Mouse (Mus musculus): ENCODE results near the gene Wipf2. TPM values are rescaled to one million over a fixed set of nuclear protein-coding genes. Genes with fewer than 3 reads are reported as not detected.

Wipf2 gene
- total and polyA plus RNA-seq, 3 experiments: 2.9 to 7.1 TPM; not detected in 1

GRCm38 (mm10) chr11:98909654-98910053 is 46.2 kb downstream of the Wipf2 start (continued):
- TF ChIP-seq ZKSCAN1 (IDR thresholded peaks at IDR 0.05; ENCODE audit: low read depth, low read length): no peak
- TF ChIP-seq MYB (IDR thresholded peaks at IDR 0.05; ENCODE audit: low read depth, low read length): no peak
- TF ChIP-seq MYC (IDR thresholded peaks at IDR 0.05; ENCODE audit: low read depth, low read length): peak; percentile 52; the same call in 1 of the 2 replicates
- peak; percentile 53 for TF ChIP-seq HCFC1 (IDR thresholded peaks at IDR 0.05; ENCODE audit: low read depth, low read length)
- peak; percentile 58; the same call in 1 of the 2 replicates for TF ChIP-seq TBP (IDR thresholded peaks at IDR 0.05; ENCODE audit: low read depth, low read length)
- TF ChIP-seq ETS1 (IDR thresholded peaks at IDR 0.05; ENCODE audit: low read depth, low read length): peak; percentile 68; the same call in 1 of the 2 replicates

GRCm38 (mm10) chr11:98910415-98910814 is 47.0 kb downstream of the Wipf2 start:
- peak overlapping the region; percentile 87 for H3K9ac ChIP-seq (ENCODE audit: control insufficient read depth, low read depth, low read length, poor library complexity, severe bottlenecking)
- H3K27me3 ChIP-seq (ENCODE audit: control insufficient read depth in 1 of 2, insufficient read depth in 2 of 2, low read length in 2 of 2): no peaks in the 10 kb centered on the region
- H3K79me2 ChIP-seq (ENCODE audit: control insufficient read depth, insufficient read depth, low read length, poor library complexity): peaks cover 44% of the 10 kb centered on the region
- no peak for DNase-seq (ENCODE audit: low read depth, low spot score)
- TF ChIP-seq SIN3A (IDR thresholded peaks at IDR 0.05; ENCODE audit: low read length) (no peak), ZMIZ1 (IDR thresholded peaks at IDR 0.05; ENCODE audit: low read depth, low read length) (0 out of 2 replicates have a peak, but pooled peaks have one; percentile 5)
- H3K36me3 ChIP-seq (ENCODE audit: control insufficient read depth in 1 of 2, insufficient read depth in 2 of 2, low read length in 2 of 2): peaks cover 35 to 58% of the 10 kb centered on the region in 2 experiments
- H3K4me3 ChIP-seq (ENCODE audit: control insufficient read depth in 1 of 2, insufficient read depth in 1 of 2, low read depth in 2 of 2, low read length in 2 of 2): peak overlapping the region in 1 of 2 experiments; percentile 83; a peak in 2 of 4 replicates
- peak overlapping the region; percentile 89 for H3K27ac ChIP-seq (ENCODE audit: control insufficient read depth, low read depth, low read length)
- H3K9me3 ChIP-seq (replicated peaks; ENCODE audit: insufficient read depth, low read length): no peaks in the 10 kb centered on the region
- peaks cover 28 to 53% of the 10 kb centered on the region in 2 experiments for H3K4me1 ChIP-seq (ENCODE audit: control insufficient read depth in 1 of 2, insufficient read depth in 2 of 2, low read length in 2 of 2)

- peaks cover 39 to 56% of the 10 kb centered on the region in 2 experiments for H3K36me3 ChIP-seq (ENCODE audit: control insufficient read depth in 1 of 2, insufficient read depth in 2 of 2, low read length in 2 of 2)
- H3K79me2 ChIP-seq (ENCODE audit: control insufficient read depth, insufficient read depth, low read length, poor library complexity): peaks cover 44% of the 10 kb centered on the region
- H3K27me3 ChIP-seq (ENCODE audit: control insufficient read depth in 1 of 2, insufficient read depth in 2 of 2, low read length in 2 of 2): no peaks in the 10 kb centered on the region
- peak overlapping the region; percentile 89 for H3K27ac ChIP-seq (ENCODE audit: control insufficient read depth, low read depth, low read length)
- peaks cover 22 to 43% of the 10 kb centered on the region in 2 experiments for H3K4me1 ChIP-seq (ENCODE audit: control insufficient read depth in 1 of 2, insufficient read depth in 2 of 2, low read length in 2 of 2)
- H3K9ac ChIP-seq (ENCODE audit: control insufficient read depth, low read depth, low read length, poor library complexity, severe bottlenecking): peak overlapping the region; percentile 87
- DNase-seq (ENCODE audit: low read depth, low spot score): peak; percentile 96
- H3K4me3 ChIP-seq (ENCODE audit: control insufficient read depth in 1 of 2, insufficient read depth in 1 of 2, low read depth in 2 of 2, low read length in 2 of 2): peak overlapping the region; percentile 10 to 39
- H3K9me3 ChIP-seq (replicated peaks; ENCODE audit: insufficient read depth, low read length): no peaks in the 10 kb centered on the region
- TF ChIP-seq ZKSCAN1 (IDR thresholded peaks at IDR 0.05; ENCODE audit: low read depth, low read length): peak; percentile 52; the same call in 1 of the 2 replicates
- TF ChIP-seq SMC3 (IDR thresholded peaks at IDR 0.05; ENCODE audit: low read depth, low read length): 0 out of 2 replicates have a peak, but pooled peaks have one; percentile 31
- no peak for TF ChIP-seq RAD21 (IDR thresholded peaks at IDR 0.05; ENCODE audit: low read depth, low read length)
- TF ChIP-seq RCOR1 (IDR thresholded peaks at IDR 0.05; ENCODE audit: low read depth, low read length): peak; percentile 98
- TF ChIP-seq GATA1 (IDR thresholded peaks at IDR 0.05; ENCODE audit: low read depth, low read length): peak; percentile 99
- TF ChIP-seq KAT2A (conservative IDR thresholded peaks at IDR 0.05; ENCODE audit: low read depth, low read length): peak; percentile 58; the same call in 1 of the 2 replicates
- TF ChIP-seq TCF12 (IDR thresholded peaks at IDR 0.05; ENCODE audit: low read depth, low read length): peak; percentile 99
- TF ChIP-seq HCFC1 (IDR thresholded peaks at IDR 0.05; ENCODE audit: low read depth, low read length): peak; percentile 76
- peak; percentile 98 for TF ChIP-seq ETS1 (IDR thresholded peaks at IDR 0.05; ENCODE audit: low read depth, low read length)
- TF ChIP-seq NELFE (IDR thresholded peaks at IDR 0.05; ENCODE audit: low read depth, low read length): no peak
- no peak for TF ChIP-seq CTCF (IDR thresholded peaks at IDR 0.05 in 2 of 3, conservative IDR thresholded peaks at IDR 0.05 in 1 of 3; ENCODE audit: control insufficient read depth in 1 of 3, insufficient read depth in 1 of 3, low read depth in 2 of 3, low read length in 3 of 3, poor library complexity in 1 of 3, severe bottlenecking in 1 of 3)
- TF ChIP-seq ELF1 (IDR thresholded peaks at IDR 0.05; ENCODE audit: low read depth, low read length): peak; percentile 35; the same call in 1 of the 2 replicates
- peak; percentile 97 for TF ChIP-seq TAL1 (IDR thresholded peaks at IDR 0.05; ENCODE audit: low read length)
- peak; percentile 89 for TF ChIP-seq BHLHE40 (IDR thresholded peaks at IDR 0.05; ENCODE audit: borderline replicate concordance, low read depth, low read length)
- peak; percentile 54; the same call in 1 of the 2 replicates for TF ChIP-seq CHD2 (IDR thresholded peaks at IDR 0.05; ENCODE audit: low read length)
- no peak for TF ChIP-seq POLR2AphosphoS5 (IDR thresholded peaks at IDR 0.05; ENCODE audit: borderline replicate concordance, low read depth, low read length)
- no peak for TF ChIP-seq TBP (IDR thresholded peaks at IDR 0.05; ENCODE audit: low read depth, low read length)
- TF ChIP-seq MYC (IDR thresholded peaks at IDR 0.05; ENCODE audit: low read depth, low read length): peak; percentile 100
- TF ChIP-seq ZMIZ1 (IDR thresholded peaks at IDR 0.05; ENCODE audit: low read depth, low read length): peak; percentile 77; the same call in 1 of the 2 replicates
- 0 out of 2 replicates have a peak, but pooled peaks have one; percentile 37 for TF ChIP-seq POLR2AphosphoS2 (IDR thresholded peaks at IDR 0.05; ENCODE audit: low read length)
- TF ChIP-seq MAZ (IDR thresholded peaks at IDR 0.05; ENCODE audit: low read depth, low read length): peak; percentile 89; the same call in 1 of the 2 replicates
- 0 out of 2 replicates have a peak, but pooled peaks have one; percentile 43 for TF ChIP-seq USF1 (IDR thresholded peaks at IDR 0.05; ENCODE audit: low read depth, low read length)
- peak; percentile 52; the same call in 1 of the 2 replicates for TF ChIP-seq ZNF384 (IDR thresholded peaks at IDR 0.05; ENCODE audit: low read depth, low read length)
- no peak for TF ChIP-seq NRF1 (IDR thresholded peaks at IDR 0.05; ENCODE audit: insufficient read depth, low read depth, low read length, poor library complexity, severe bottlenecking)
- TF ChIP-seq MAX (IDR thresholded peaks at IDR 0.05; ENCODE audit: low read length): peak; percentile 97
- no peak for TF ChIP-seq GABPA (IDR thresholded peaks at IDR 0.05; ENCODE audit: low read depth, low read length)
These were observed 48.1 kb downstream of the Wipf2 start for GRCm38 (mm10) chr11:98911498-98911897.

All from MEL (cell line).